Mouse (Mus musculus) limb, embryonic 11.5 days (tissue): Measurements from ENCODE around the gene Pip5k1c. TPM values are rescaled to one million over a fixed set of nuclear protein-coding genes. Genes with fewer than 3 reads are reported as not detected.

Source experiments
- ATAC-seq: fragments of 200-750 bp; cut with Nextera tagmentation; 2 replicates; pipeline ENCODE4 v1.8.0; 2017; ENCODE audit warnings: low read depth; ENCODE audit not compliant: insufficient number of reproducible peaks, low FRiP score, low TSS enrichment
- DNase-seq: peaks from one replicate; pipeline ENCODE4 v3.0.0-alpha.2; 2015; ENCODE audit warnings: low spot score
- H3K27ac ChIP-seq: fragments of 300-500 bp; sonication (generic); replicated peaks from 2 replicates; pipeline ENCODE4 v1.5.1; 2014; ENCODE audit warnings: low read depth, mild to moderate bottlenecking, low read length
- H3K27me3 ChIP-seq: fragments of 300-500 bp; sonication (generic); 2 replicates; pipeline ENCODE4 v1.6.1; 2014; ENCODE audit warnings: mild to moderate bottlenecking, low read length, mixed read lengths; ENCODE audit not compliant: control insufficient read depth, insufficient read depth
- H3K36me3 ChIP-seq: fragments of 300-500 bp; sonication (generic); 2 replicates; pipeline ENCODE4 v1.6.1; 2014; ENCODE audit warnings: mild to moderate bottlenecking, low read length, moderate library complexity, mixed read lengths; ENCODE audit not compliant: control insufficient read depth, insufficient read depth
- H3K4me1 ChIP-seq: fragments of 300-500 bp; sonication (generic); 2 replicates; pipeline ENCODE4 v1.6.1; 2014; ENCODE audit warnings: low read length, mixed read lengths; ENCODE audit not compliant: control insufficient read depth, insufficient read depth
- H3K4me2 ChIP-seq: fragments of 300-500 bp; sonication (generic); 2 replicates; pipeline ENCODE4 v1.6.1; 2014; ENCODE audit warnings: low read depth, mild to moderate bottlenecking, moderate library complexity; ENCODE audit not compliant: severe bottlenecking
- H3K4me3 ChIP-seq: fragments of 300-500 bp; sonication (generic); 2 replicates; pipeline ENCODE4 v1.5.1; 2014; ENCODE audit warnings: low read depth, low read length
- H3K9ac ChIP-seq: fragments of 300-500 bp; sonication (generic); 2 replicates; pipeline ENCODE4 v1.6.1; 2014; ENCODE audit warnings: mild to moderate bottlenecking, low read length
- H3K9me3 ChIP-seq: fragments of 300-500 bp; sonication (generic); 2 replicates; pipeline ENCODE4 v1.6.1; 2016; ENCODE audit warnings: low read length; ENCODE audit not compliant: control insufficient read depth
- WGBS: fragments of 180-500 bp; shearing (Covaris S2); extraction: QIAGEN DNeasy Blood & Tissue Kit; methylation state at CpG from one replicate; pipeline ENCODE4 v1.1.7; 2014; 5-methylcytosine and 5-hydroxymethylcytosine counted together
- polyA plus RNA-seq: library from polyadenylated mRNA; unstranded; fragments of >200 nt; fragmentation: Nextera tagmentation; extraction: Ambion mirVana; gene quantifications from 2 replicates; pipeline ENCODE4 v1.2.1, GENCODE M21; 2014

The Pip5k1c gene
- polyA plus RNA-seq, 1 experiment from 2014 or later = 49.0 TPM

DNA sequence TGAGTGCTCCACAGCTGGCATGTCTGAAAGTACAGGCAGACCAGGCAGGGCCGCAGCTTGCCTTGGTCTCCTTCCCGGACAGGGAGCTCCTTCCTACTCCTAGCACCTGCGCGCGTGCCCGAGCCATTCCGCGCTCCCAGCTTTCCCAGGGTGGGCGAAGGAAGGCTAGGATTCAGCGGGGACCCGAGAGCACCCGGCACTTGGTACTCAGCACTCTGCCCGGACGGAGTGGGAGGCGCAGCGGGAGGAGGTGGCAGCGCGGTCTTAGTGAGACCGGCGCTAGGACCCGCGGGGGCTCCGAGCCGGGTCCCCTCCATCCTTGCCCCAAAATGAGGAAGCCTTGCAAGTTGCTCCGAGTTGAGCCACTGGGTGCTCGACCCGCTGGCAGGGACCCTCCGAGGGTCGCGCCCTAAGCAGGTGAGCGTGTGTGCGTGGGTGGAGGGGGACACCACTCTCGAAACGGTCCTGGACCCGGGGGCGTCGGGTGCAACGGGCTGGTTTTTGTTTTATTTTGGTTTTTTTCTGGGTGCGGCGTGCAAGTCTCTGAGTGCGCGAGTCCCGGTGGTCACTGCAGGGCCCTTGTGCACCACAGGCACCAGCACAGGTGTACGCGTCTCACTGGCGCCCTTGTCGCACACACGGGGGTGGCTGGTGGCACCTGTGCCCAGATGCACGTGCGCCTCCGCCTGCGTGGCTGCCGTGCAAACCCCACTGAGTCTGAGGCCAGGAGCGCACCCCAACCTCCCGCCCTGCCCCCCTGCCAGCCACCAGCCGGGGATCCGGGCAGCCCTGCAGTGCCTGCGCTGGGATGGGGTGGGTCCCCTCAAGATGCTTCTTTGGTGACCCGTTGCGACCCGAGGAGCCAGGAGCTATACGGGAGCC is 35.4 kb upstream of the Pip5k1c start:
- DNase-seq (peak; percentile 67), ATAC-seq (no peak)
- H3K4me1 ChIP-seq = peaks cover 10% of the 10 kb centered on the region
- H3K27me3 ChIP-seq = peaks cover 65% of the 10 kb centered on the region
- peak overlapping the region; percentile 43 for H3K9ac ChIP-seq
- H3K9me3 ChIP-seq = no peaks in the 10 kb centered on the region
- peak overlapping the region; percentile 84 for H3K4me2 ChIP-seq
- H3K4me3 ChIP-seq = peak overlapping the region; percentile 42
- no peak overlapping the region for H3K27ac ChIP-seq
- no peaks in the 10 kb centered on the region for H3K36me3 ChIP-seq
- WGBS = 3% methylated on average over 62 of the region's 62 CpGs

DNA sequence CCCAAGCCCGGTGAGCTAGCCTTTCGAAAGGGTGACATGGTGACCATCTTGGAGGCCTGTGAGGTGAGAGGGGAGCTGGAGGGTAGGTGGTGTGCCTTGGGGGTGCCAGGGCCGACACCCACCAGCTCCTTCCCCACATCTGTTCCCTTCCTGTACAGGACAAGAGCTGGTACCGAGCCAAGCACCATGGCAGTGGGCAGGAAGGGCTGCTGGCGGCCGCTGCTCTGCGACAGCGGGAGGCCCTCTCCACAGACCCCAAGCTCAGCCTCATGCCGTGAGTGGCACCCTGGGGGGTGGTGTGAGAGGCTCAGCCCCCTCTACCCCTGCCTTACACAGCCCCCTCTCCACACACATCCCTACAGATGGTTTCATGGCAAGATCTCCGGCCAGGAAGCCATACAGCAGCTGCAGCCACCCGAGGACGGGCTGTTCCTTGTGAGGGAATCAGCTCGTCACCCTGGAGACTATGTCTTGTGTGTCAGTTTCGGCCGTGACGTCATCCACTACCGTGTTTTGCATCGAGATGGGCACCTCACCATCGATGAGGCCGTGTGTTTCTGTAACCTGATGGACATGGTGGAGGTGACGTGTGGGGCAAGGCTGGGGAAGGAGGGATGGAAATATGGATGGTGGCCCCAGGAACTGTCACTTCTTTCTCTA is 33.4 kb upstream of the Pip5k1c start:
- H3K9ac ChIP-seq = peak overlapping the region; percentile 17; the same call in 1 of the 2 replicates
- WGBS = 52% methylated on average over 21 of the region's 21 CpGs
- no peak overlapping the region for H3K4me3 ChIP-seq
- no peak for ATAC-seq
- peaks cover 49% of the 10 kb centered on the region for H3K27me3 ChIP-seq
- DNase-seq = no peak
- H3K36me3 ChIP-seq = peaks cover 7% of the 10 kb centered on the region; the same call in 1 of the 2 replicates
- H3K4me1 ChIP-seq = peaks cover 3% of the 10 kb centered on the region; the same call in 1 of the 2 replicates
- H3K9me3 ChIP-seq = no peaks in the 10 kb centered on the region
- H3K27ac ChIP-seq = no peak overlapping the region
- H3K4me2 ChIP-seq = no peak overlapping the region

DNA sequence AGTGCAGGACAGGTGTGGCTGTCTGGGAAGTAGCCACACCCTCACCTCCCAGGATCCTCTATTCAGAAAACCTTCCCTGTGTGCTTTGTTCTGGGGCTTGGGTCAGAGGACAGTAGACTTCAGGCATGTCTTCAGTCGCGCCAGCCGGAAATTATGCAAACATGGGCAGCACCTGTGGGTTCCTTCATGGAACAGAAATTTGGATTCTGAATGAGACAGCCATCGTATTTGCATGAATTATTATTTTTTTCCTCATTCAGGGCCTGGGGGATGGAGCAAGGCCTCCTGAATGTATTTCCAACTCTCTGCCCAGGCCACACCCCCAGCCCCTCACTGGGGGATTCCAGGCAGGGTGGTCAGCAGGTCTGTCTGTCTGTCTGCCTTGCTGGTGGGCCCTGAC is 31.7 kb upstream of the Pip5k1c start:
- WGBS = 89% methylated on average over 4 of the region's 4 CpGs
- no peak overlapping the region for H3K27ac ChIP-seq
- no peak for DNase-seq
- H3K36me3 ChIP-seq = peaks cover 10% of the 10 kb centered on the region; the same call in 1 of the 2 replicates
- H3K27me3 ChIP-seq = peaks cover 44% of the 10 kb centered on the region
- no peak overlapping the region for H3K4me3 ChIP-seq
- ATAC-seq = no peak
- no peak overlapping the region for H3K4me2 ChIP-seq
- no peaks in the 10 kb centered on the region for H3K9me3 ChIP-seq
- H3K4me1 ChIP-seq = peaks cover 6% of the 10 kb centered on the region; the same call in 1 of the 2 replicates
- H3K9ac ChIP-seq = no peak overlapping the region

DNA sequence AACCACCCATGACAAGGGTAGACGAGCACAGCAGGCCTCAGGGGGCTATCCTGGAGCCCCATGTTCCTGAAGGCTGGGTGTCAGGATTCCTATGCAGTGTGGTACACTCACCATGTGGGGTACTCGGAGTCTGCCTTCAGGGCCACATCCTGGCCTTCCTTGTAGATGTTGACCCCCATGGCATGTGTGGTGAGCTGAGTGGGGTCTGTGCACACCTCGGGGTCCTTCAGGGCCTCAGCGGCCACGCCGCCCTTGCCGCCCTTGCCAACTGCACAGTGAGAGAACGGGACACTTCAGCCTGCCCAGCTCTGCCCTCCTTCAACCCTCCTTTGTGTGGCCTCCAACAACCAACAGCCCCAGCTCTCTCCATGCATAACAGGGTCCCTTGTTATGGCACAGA is 27.2 kb upstream of the Pip5k1c start:
- Histone ChIP-seq H3K4me2 (peak overlapping the region; percentile 67), H3K27ac (no peak overlapping the region), H3K9ac (0 out of 2 replicates have a peak overlapping the region, but pooled peaks have one; percentile 27), H3K9me3 (no peaks in the 10 kb centered on the region), H3K4me1 (0 out of 2 replicates have a peak, but pooled peaks cover 2% of the 10 kb centered on the region), H3K36me3 (peaks cover 10% of the 10 kb centered on the region; the same call in 1 of the 2 replicates), H3K27me3 (0 out of 2 replicates have a peak, but pooled peaks cover 2% of the 10 kb centered on the region), H3K4me3 (peak overlapping the region; percentile 70; the same call in 1 of the 2 replicates)
- WGBS = 89% methylated on average over 8 of the region's 8 CpGs
- DNase-seq (no peak), ATAC-seq (no peak)

DNA sequence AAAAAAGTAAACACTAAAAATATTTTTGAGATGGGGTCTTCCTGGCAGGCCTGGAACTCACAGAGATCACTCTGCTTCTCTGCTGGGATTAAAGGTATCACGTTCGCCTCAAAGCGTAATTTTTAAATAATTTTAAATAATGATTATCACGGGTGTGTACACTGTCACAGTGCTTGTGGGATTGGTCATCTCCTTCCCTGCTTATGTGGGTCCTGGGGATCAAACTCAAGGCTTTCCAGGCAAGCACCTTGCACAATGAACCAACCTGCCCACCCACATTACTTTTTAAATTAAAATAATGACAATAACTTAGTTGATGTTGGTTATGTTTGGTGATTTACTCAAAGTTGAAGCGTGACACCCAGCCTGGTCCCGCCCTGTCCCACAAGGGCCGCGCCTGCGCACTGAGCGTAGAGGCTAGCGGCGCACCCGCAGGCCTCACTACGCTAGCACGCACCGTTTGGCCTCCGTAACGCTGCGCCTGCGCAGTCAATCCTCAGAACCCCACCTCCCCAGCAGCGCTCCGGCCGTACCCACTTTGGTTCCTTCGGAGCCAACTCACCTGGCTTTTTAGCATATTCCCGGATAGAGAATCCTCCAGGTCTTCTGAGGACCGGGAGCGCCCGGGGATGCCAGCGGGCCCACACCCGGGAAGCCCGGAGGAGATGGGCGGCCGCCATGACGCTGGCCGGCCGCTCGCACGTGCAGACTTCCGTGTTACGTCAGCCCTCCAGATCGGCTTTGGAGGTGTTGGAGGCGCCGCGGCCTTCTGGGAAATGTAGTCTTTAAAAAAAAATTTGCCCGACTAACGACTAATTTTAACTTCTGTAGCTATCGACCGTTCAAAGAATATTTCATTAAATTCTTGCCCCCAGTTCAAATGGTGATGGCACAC is 26.3 kb upstream of the Pip5k1c start, which contains the start of the genes Mrpl54 and Apba3:
Mrpl54 (minus strand) TSS at position 724 of the 895 bp plus-strand sequence.
Apba3 (plus strand) TSS at position 750 of the 895 bp plus-strand sequence.
- H3K27ac ChIP-seq = no peak within 1 kb of the TSS; the same call in 1 of the 2 replicates
- no peaks in the 10 kb centered on the region for H3K9me3 ChIP-seq
- 1% methylated on average over 48 of the region's 48 CpGs for WGBS
- H3K9ac ChIP-seq = peak within 1 kb of the TSS; percentile 83
- H3K4me1 ChIP-seq = 0 out of 2 replicates have a peak, but pooled peaks cover 2% of the 10 kb centered on the region
- DNase-seq = peak; percentile 95
- peak; percentile 90 for ATAC-seq
- H3K27me3 ChIP-seq = no peaks in the 10 kb centered on the region
- H3K4me2 ChIP-seq = peak within 1 kb of the TSS; percentile 67
- peak within 1 kb of the TSS; percentile 70 for H3K4me3 ChIP-seq
- H3K36me3 ChIP-seq = peaks cover 10% of the 10 kb centered on the region; the same call in 1 of the 2 replicates

DNA sequence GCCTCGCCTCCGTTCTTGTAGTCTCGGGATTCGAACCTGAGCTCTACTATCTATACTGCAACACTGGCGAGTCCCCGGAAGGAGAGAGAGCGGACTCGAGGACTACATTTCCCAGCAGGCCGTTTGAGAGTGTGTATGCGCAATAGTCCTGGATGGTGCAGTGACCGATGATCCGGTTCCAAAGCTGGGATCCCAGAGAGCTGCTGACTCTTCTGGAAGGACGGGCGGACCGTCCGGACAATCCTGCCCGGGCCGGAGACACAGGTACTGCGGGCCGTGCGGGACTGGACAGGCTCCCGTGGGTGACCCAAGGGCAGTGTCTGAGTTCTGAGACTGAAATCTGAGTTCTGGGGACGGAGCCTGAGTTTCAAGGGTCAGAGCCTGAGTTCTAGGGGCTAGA is 24.7 kb upstream of the Pip5k1c start:
- Histone ChIP-seq H3K9ac (peak overlapping the region; percentile 67), H3K4me2 (peak overlapping the region; percentile 53), H3K27me3 (no peaks in the 10 kb centered on the region), H3K4me3 (peak overlapping the region; percentile 65), H3K9me3 (no peaks in the 10 kb centered on the region), H3K27ac (no peak overlapping the region), H3K4me1 (0 out of 2 replicates have a peak, but pooled peaks cover 2% of the 10 kb centered on the region), H3K36me3 (peaks cover 20% of the 10 kb centered on the region)
- ATAC-seq (peak; percentile 15; the same call in 1 of the 2 replicates), DNase-seq (peak; percentile 84)
- WGBS = 3% methylated on average over 23 of the region's 23 CpGs

DNA sequence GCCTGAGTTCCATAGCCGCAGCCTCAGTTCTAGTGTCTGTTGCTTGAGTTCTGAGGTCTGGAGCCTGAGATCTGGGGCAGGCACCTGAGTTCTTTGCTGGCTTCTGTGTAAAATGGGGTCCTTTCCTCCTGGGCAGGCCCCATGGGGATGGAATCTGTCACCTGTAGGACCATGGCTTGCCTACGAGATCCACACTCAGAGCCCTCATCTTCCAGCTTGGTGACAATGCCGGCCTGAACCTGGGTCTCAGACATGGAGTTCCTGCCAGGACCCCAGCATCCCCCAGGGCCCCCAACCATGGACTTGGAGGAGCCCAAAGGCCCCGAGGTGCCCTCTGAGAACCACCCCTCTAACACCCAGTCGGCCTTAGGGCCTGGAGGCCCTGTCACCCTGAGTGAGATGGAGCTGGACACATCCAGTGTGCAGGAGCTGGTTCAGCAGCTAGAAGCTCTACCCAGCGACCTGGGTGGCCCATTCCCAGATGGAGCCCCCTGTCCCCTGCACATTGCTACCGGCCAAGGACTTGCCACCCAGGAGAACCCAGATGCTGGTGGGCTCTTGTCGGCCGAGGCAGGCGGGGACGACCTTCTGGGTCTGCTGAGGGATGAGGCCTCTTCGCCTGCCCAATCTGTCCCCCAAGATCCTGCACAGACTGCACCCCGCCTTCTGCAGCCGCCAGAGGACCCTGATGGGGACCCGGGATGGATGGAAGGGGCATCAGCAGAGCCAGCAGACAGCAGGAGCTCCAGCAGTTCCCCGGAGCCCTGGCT is 23.9 kb upstream of the Pip5k1c start:
- WGBS = 83% methylated on average over 16 of the region's 16 CpGs
- ATAC-seq = no peak
- peak overlapping the region; percentile 65 for H3K4me3 ChIP-seq
- no peaks in the 10 kb centered on the region for H3K27me3 ChIP-seq
- peak overlapping the region; percentile 53 for H3K4me2 ChIP-seq
- H3K36me3 ChIP-seq = peaks cover 19% of the 10 kb centered on the region
- H3K9me3 ChIP-seq = no peaks in the 10 kb centered on the region
- peak overlapping the region; percentile 67 for H3K9ac ChIP-seq
- no peak overlapping the region for H3K27ac ChIP-seq
- no peak for DNase-seq
- 0 out of 2 replicates have a peak, but pooled peaks cover 2% of the 10 kb centered on the region for H3K4me1 ChIP-seq
